Mouse (Mus musculus) retina, adult 2 months (tissue): ENCODE data around the gene Capzb.

Source experiments
- DNase-seq: peaks from one replicate; pipeline ENCODE4 v3.0.0-alpha.2; 2012; ENCODE audit warnings: low read depth, low spot score

Capzb gene

DNA sequence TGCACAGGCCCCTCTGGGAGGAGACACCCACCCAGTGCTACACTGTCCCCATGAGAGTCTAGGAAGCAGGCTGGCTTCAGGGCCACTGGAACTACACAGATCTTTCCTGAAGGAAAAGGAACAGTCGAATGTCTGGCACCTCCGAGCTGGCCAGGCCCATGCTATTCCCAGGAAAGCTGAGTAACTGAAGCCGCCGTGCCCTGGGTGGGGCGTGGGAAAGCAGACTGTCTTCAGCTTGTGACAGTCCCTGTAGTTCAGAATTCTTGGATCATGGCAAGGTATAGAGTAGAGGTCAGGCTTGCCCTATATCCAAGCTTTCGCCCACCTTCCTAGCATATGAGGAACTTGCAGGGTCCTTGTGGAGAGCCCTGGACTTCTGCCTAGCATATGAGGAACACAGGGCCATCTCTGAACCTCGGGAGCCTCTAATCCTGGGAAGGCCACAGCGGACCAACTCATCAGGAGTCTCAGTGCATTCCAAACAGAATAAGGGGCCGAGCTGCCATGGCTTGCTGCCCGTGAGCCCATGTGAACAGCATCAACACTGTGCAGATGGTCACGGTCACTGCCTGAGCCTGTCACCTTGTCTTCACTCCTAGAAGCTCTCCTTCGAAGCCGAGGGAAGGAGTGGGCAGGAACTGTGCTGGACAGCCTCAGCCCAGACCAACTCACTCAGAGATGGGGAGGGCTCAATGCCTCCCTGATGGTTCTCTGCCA lies 73.2 kb downstream of the Capzb start:
- DNase-seq, result no peak

DNA sequence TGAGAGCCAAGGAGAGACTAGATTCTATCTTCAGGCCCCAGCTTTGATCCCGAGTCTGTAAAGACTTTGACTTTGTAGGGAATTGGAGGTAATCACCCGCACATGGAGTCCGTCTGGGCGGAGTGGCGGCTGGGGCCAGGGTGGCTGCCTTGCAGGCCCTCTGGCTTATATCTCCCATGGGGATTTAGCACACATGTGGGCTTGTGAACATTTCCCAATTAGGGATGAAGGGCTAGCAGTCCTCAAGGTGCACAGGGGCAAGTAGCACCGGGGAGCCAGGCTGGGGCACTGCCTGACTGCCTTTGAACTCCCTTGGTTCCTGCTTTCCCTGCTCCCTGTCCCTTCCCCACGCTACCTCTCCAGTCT lies 73.8 kb downstream of the Capzb start:
- DNase-seq, result no peak

DNA sequence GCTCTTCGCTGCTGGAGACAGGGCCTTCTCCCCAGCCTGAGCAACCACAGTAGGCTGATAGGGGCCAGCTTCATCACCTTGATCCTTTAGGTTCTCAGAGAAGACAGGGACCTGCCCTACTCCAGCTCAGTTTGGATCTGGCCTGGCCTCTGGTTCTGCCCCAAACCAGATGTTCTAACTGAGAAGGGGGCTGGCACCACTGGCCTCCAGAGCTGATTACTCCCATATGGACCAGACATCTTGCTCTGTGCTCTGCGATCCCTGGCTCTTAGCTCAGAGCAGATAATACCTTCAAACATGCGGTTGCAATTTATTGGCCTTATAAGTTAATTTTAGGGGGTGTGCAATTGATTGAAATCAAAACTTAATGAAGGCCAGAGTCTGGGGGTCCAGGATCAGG lies 74.6 kb downstream of the Capzb start:
- DNase-seq, result no peak

DNA sequence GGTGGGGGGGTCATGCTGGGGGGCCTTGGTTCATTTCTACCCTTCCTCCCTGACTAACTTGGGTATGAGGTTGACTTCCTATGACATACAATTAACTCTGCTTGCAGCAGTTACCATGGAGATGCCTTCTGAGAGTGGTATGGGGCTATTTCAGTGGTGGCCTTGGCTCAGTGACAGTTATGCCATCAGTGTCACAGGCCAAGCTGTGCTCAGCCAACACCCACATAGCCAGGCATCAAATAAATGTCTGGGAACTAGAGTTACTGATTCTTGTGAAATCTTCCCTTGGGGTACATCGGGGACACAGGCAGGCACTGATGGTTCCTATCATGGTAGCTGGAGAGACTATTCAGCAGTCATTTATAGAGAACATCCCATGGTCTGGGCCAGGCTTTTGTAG lies 75.5 kb downstream of the Capzb start:
- no peak for DNase-seq

DNA sequence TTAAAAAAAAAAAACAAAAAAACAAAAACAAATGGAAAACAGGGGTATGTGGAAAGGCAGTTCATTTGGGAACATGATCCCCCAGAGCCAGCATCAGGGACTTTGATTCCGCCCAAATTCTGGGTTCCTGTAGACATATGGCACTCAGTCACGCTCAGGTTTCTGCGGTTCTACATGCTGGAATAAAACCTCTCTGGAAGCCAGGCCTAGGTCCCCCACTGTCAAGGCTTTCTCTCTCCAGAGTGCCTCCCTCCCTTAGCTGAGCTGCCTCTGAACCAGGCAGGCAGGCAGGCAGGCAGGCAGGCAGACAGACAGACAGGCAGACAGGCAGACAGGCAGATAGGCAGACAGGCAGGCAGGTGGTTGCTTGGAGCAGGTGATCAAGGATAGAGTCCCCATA lies 77.5 kb downstream of the Capzb start:
- no peak for DNase-seq

DNA sequence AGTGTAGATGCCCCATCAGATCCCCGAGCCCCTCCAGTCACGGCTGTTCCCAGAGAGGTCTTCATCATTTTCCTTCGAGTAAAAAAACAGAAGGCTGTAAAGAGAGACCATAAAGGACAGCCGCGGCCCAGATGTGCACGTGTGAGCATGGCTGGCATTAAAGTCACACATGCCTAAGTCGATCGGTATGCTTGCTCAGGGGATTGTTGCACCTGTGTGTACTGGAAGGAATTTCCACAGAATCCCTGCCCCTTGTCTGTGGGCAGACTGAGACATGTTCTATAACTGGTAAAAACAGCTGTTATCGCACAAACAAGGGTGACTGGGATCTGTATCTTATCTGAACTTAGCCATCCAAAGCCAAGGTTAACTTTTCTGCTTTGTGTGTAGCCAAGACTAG lies 78.9 kb downstream of the Capzb start:
- no peak for DNase-seq

DNA sequence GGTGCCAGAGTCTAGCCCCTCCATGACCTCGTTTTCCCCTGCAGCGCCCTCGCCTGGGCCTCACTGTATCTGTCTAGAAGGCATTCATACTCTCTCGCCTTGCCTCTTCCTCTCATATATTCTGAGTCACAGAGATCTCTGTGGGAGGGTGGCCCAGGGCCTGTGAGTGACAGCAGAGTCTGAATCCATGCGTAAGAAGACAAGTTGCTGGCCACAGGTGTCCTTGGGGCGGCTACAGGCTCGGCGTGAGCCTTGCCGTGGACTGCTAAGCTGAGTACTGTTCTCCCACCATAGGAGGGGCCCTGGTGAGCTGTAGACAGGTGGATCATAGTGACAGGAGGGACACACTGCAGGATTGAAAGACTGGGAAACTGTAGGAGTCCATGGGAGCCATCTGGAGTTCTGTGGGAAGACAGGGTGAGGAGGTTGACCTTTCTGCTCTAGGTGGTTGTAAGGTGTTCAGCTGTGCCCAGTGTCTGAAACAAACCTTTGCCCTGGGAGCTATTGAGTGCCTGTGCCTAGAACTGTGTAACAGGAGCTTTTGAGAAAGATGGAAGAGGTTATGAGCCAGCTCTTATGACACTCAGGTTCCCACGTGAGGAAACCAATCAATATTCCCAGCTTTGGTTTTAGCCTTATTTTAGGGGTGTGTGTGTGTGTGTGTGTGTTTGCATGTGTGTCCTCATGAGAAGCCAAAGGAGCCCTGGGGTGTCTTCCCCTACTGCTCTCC lies 80.4 kb downstream of the Capzb start:
- DNase-seq, result no peak

DNA sequence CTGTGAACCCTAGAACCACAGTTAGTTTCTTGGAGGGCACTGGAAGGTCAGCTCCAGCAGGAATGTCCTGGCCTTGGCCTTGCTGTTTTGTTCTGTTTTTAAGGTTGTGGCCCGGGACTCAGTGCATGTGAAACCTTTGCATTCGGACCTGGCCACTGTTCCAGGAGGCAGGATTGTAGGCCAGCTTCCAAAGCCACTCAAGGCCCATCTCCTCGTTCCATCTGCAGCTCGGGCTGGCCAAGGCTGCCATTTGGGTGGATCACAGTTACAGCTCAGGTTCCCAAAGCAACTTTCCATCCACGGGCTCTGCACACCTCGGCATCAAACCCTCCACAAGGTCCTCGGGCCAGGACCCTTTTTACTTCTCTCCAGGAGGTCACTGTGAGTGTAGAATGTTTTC lies 81.9 kb downstream of the Capzb start:
- DNase-seq, result no peak

DNA sequence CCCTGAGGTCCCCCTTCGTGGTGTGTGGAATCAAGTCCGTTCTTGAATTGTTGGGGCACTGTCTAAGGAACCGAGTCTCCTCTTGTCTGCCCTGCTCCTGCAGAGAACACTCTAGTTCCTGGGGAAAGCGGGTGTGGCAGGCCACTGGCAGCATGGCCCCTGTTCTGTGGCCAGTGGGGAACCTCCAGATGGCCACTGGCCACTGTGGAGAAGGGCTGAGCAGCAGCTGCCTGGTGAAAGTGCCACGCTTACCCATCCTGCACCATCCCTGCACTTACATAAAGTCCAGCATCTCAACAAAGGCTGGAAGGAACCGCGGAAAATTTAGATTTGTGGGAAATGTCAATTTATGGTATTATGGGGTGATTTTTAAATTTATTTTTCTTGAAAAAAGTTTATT lies 83.7 kb downstream of the Capzb start:
- DNase-seq, result no peak

DNA sequence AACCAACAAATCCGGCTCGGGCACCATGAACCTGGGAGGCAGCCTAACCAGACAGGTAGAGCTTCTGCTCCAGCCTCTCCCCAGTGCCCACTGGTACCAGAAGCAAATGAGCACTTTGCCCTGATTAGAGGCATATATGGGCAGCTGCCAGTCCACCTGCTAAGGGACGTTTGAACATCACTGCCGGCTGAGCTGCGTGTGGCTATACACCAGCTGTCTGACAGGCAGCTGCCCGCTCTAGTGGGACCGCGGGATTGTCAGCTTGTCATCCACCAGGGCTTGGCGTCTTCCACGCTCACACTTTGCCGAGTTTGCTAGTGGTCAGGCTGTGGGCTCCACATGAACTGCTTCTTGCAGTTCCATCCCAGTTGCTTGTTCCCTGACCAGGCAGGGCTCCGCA lies 87.8 kb downstream of the Capzb start:
- DNase-seq, result no peak

DNA sequence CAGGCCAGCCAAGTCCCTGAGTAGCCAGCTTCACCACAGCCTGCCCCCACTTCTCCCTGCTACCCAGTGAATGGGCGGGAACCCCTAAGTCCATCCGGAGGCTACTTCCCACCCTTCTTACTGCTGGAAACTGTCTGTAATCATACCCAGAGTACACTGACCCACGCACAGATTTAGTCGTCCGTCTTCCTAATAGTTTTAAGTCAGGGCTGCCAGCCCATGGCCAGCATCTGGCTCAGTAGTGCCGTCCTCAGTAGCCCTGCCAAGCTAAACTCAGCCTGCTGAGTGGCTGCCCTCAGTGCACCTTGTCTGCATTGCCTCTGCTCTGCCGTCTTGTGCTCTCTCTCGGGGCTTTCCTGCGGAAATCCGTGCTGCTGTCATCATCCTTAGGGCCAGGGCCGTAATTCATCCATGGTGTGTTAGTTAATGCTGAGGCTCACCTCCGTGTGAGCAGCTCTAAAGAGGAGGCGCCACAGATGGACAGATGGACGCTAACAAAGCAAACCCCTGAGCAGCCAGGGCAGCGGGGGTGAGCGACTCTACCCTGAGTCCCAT lies 89.2 kb downstream of the Capzb start:
- DNase-seq, result no peak

DNA sequence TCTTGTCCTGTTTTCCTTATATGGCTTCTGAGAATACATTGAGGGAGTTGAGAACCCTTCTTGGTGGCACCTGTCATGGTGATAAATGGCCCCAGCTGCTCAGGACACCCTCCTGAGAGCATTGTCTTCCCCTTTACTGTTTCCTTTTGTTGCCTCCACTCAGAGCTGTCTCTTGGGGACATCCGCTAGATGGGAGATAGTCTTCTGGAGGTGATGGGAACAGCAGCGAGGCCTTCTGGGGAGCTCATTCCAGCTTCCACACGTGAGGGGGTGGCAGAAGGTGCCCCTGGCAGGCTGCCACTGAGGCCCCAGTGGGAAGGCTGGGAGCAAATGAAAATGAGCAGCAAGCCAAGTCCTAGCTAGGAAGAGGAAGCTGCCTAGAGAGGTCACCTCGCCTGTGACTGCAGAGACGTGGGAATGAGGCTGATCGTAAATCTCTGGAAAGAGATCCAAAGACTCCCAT lies 90.3 kb downstream of the Capzb start:
- DNase-seq, result no peak

DNA sequence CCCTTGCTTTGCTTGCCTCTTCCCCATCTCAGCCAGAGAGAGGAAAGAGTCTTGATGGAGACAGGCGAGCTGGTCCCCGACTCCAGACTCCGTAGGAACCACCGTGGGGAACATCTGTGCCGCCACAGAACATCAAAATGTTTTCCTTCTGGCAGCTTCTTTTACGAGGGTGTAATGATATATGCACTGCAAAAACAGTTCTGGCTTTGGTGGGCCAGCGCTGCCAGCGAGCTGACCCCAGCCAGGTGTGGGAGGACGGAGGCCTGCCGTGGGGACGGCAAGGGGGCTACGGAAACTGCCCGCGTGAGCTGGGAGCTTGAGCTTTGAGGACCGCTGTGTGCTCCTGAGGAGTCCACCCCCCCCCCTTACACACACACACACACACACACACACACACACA lies 92.2 kb downstream of the Capzb start:
- no peak for DNase-seq

DNA sequence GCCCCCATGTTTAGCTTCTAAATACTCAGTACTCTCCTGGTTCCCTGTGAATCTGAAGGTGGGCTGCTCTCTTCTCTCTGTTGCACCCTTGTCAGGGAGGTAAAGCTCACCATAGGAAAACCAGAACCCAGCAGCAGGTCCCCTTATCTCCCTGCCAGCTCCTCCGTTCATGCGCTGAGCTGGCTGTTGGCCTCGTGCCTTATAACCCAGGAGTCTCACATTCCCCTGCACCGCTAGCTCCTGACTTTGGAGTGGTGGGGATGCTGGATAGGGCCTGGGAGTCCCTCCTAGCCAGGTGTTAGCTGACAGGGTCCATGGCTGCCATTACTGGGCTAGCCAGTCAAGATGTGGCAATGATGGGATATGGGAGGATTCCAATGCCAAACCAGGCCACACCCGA lies 93.5 kb downstream of the Capzb start:
- DNase-seq, result no peak

DNA sequence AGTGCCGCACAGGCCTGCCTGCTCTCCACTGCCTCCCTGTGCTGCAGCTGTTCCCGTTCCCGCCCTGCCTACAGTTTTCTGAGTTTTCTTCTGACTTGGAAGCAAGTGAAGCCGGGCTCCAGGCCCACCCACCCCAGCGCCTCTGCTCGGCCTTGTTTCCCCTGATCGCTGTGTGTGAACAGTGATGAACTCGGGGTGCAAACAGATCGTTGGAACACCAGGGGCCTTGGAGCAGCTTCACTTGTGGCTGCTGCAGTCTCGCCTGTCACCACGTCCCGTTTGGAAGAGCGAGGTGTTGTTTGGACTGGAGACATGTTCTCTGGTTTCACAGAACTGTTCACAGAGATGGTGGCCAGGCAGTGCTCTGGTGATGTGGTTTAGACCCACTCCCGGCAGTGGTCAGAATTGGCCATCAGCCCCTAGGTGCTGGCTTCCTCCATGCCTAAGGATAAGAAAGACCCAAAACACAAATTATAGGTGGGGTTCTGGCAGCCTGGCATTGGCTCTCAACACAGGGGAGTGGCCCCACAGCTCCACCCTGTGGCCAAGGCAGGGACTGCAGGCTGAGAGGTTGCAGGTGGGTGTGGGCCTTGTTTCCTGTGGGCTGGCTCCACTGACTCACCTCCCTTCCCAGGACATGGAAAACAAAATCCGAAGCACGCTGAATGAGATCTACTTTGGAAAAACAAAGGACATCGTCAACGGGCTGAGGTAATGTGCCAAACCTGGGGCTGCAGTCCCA lies 94.6 kb downstream of the Capzb start:
- DNase-seq, result no peak

DNA sequence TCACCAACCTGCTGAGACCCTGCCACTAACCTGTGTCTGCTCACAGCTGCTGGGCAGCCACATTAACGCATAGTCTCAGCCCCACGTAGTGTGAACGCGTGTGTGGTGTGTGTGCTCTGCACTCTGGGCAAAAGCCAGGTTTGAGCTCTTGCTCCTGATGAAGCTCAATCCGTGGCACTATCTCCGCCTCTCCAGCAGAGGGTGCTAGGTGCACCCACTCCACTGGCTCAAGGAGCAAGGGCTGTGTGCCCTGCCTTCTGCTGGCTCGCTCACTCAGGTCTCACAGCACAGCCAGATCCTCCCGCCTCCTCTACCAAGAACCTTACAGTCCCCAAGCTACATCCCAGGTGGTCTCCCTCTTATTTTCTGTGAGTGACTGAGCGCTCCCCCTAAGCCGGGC lies 96.3 kb downstream of the Capzb start:
- no peak for DNase-seq

DNA sequence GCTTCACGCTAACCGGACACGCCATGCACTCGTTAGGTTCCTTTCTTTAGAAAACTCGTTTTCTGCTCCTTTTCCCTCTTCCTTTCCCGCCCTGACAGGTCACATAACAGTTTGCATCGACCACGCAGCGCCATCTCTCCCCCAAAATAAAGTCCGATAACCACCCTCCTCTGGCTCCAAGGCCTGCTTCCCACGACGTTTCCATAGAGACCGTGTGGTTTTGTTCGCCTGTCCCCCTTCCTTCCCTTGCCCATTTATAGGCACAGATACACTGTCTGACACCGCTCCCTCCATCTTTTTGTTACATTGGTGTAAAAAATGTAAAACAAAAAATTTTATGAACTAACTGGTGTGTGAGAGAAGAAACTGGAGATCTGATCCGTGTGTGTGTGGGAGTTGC lies 98.4 kb downstream of the Capzb start:
- no peak for DNase-seq

DNA sequence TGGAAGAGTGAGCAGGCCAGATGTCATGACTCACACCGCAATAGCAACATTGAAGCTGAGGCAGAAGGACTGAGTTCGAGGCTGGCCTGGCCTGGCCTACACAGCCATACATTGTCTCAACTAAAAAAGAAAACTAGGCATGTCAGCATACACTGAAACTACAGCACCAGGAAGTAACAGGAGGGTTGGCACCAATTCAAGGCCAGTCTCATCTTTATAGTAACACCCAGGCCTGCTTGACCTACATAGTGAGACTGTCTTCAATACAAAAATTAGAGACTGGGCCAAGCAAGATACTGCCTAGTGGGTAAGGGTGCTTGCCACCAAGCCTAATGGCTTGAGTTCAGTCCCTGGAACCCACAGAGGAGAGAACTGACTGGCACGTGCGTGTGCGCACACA lies 99.3 kb downstream of the Capzb start:
- no peak for DNase-seq

DNA sequence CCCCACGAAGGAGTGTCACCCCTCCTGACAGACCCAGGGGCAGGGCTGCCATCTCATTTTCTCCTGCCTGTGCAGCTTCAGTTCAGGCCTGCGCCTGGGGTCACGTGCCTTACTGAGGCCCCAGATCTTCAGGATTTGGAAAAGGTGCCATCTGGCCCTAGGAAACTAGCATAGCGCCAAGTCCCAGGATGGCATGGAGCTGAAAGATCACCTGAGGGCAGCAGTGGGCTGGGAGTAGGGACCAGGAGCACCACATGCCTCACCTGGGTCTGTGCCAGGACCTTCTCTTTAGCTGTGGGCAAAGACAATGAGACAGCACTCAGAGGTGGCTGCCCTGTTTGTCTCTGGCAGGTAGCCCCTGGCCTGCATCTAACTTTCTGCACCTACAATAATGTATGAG lies 104.9 kb downstream of the Capzb start:
- no peak for DNase-seq

DNA sequence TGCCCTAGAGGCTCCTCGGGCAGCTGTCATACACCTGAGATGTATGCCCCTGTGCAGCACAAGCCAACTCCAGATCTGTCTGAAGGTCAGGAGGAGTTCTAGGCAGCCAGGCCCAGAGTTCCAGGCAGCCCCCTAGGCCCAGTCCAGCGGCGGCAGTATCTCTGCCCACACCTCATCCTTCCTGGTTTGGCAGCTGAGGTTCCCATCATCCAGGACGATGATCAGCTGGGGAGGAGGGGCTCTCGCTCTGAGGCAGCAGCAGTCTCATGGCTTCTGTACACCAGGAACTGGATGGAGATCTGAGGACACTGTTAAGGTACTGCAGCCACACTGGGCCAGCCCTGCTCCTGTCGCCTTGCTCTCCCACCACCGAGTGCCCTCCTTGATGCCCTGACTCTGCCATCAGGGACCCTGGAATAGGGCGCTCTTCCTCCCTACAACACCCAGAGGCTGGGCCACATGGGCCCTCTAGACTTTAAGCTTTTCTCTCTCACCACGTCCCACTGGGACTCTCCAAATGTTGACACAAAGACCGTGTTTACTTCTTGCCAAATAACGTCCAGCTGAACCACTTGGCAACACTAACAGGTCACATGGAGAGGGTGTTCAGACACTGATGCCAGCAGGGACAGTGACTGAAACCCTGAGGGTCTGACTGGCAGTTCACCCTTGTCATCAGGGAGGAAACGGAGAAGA lies 106.1 kb downstream of the Capzb start:
- DNase-seq, result no peak

DNA sequence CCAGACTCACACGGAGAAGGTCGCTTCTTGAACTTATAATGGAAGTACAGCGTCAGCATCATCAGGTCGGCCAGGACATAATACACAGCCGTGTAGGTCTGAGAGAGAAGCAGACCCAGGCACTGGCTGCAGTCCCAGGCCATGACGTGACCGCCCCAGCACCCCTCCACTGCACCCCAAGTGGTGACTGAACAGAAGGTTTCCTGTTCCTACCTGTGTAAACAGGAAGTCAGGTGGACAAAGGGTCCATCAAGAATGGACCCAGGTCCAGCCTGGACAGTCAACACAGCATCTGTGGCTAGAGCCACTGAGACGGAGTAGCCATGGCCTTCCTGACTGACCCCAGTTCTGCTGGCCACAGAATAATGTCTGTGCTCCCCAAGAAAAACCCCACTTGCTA lies 109.1 kb downstream of the Capzb start:
- no peak for DNase-seq

DNA sequence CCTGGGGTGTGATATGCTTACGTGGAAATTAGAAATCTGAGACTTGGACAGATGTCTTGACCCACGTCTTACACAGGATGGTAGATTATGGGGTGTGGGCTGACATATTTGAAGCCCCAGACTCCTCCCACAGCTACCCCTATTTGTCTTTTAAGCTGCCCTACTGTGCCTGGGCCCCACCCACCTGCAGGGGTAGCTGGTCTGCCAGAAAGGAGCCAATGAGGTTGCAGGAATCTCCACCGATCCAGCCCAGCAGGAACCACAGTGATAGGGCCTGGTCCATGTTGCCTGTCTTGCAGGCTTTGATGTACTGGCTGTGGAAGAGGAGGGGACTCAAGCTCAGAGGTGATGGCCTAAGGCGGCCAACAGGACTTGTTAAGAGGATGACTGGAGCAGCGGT lies 109.5 kb downstream of the Capzb start:
- no peak for DNase-seq
